Mouse (Mus musculus) spleen, postnatal 4 days (tissue): Measurements from ENCODE around the gene Snrk.

Experiments used
- DNase-seq, 2 experiments: peaks; one replicate each; pipeline ENCODE4 v3.0.0; 2022; ENCODE audit warnings: low spot score in 2 of 2

The Snrk gene

DNA sequence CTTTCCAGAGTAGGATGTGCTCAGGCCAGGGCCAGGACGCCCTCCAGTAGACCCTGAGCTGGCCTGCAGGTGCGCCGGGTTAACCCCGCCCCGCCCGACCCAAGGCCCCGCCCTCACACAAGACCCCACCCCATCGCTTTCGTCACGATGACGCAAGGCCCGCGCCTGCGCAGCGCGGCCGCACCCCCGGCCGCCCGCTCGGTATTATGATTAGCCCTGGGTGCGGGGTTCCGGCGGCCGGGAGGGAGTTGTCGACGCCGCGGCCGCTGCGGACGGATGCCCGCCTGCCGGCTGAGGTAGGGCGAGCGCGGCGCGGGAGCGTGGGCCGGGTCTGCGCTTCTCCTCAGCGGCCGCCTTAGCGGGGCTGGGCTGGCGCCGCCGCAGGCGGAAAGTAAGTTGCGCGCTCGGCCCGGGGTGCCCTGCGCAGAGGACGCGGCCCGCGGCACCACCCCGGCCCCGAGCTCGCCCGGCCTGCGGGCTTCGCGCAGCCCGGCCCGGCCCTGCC is at the start of gene Snrk:
TSS of gene Snrk (plus strand) at position 155 of the 505 bp plus-strand sequence.
- DNase-seq, result peak; percentile 83 to 94

DNA sequence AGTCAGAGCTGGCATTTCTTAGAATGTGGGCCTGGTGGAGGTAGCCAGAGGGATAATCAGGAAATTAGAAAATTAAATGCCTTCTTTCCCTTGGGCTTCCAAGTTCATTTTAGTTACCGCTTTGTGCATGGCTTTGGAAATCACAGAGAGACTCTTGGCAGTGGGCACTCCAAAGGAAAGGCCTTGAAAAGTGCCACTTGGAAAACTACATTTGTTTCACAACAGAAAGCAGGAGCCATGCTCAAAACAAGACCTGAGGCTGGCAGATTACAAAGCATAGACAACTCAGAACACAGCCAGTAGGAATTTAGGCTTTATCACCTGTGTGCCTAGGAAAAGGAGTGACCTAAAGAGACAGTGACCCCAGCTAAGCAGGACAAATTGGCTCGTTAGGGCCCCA is 49.4 kb upstream of the Snrk start:
- no peak for DNase-seq

- DNase-seq, result no peak
Observed at GRCm38 (mm10) chr9:122069560-122070174, 47.4 kb upstream of the Snrk start.

DNA sequence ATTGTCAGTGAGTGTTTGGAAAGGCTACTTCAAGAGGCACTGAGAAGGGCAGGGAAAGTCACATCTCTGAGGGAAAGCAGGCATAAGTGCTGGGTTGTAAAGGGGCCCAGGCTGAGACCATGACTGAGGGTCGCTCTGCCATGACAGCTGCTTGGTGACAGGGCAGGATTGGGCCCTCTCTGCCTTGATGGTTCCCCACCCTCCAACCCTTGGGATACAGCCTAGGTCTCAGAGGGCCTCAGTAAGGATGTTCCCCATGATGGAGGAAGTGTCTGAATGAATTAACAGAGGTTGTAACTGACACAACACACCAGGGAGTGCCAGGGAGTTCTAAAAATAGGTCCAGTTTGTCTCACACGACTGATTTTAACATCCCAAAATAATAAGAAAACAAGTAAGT is 43.1 kb upstream of the Snrk start:
- no peak for DNase-seq

- no peak for DNase-seq
Observed at GRCm38 (mm10) chr9:122074575-122074974, 42.5 kb upstream of the Snrk start.

GRCm38 (mm10) chr9:122078456-122078855 is 38.6 kb upstream of the Snrk start:
- no peak for DNase-seq

- DNase-seq, result no peak
Observed at GRCm38 (mm10) chr9:122083698-122084097, 33.4 kb upstream of the Snrk start.

- DNase-seq, result no peak
Observed at GRCm38 (mm10) chr9:122084175-122084574, 32.9 kb upstream of the Snrk start.

GRCm38 (mm10) chr9:122084636-122085035 is 32.4 kb upstream of the Snrk start:
- DNase-seq, result no peak

- DNase-seq, result no peak
Observed at GRCm38 (mm10) chr9:122085055-122085454, 32.0 kb upstream of the Snrk start.

GRCm38 (mm10) chr9:122085550-122086205 is 31.4 kb upstream of the Snrk start:
- DNase-seq, result no peak

- DNase-seq, result no peak
Observed at GRCm38 (mm10) chr9:122087086-122087485, 30.0 kb upstream of the Snrk start.

- DNase-seq, result no peak
Observed at GRCm38 (mm10) chr9:122091171-122091570, 25.9 kb upstream of the Snrk start.

DNA sequence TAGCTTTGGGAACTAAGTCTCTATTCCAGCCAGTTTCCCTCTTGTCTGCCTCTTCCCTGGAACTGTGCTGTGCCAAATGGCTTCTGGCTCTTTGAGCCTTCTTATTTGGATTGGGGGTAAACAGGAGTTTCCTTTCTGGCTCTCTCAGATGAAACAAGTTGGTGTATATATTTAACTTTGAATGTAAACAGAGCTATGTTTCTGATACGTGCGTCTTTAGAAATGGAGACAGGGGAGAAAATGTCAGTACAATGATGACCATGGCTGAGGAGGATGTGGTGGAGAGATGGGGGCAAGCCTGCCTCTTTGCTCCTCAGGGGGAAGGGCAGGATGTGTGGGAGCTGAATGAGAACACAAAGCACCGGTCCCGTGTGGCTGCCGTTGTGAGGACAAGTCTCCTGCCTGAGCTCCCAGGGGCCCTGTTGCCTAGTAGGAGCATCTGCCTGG is 25.3 kb upstream of the Snrk start:
- no peak for DNase-seq

DNA sequence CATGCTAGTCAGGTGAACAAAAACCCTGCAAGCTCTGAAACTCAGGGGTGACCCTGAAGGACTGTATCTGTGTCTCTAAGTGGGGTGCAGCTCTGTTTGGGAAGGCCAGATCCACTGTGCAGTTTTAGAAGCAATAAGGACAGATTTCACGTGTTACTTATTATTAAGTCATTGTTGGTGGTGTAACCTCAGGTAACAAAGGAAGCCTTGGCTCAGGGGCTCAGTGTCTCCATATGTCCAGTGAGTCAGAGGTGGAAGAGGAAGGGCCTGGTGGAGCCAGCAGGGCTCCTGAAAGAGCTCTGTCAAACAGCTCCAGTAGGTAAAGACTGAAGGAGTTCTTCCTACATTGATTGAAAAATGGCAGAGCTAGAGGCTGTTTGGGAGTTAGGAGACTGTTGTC is 22.9 kb upstream of the Snrk start:
- DNase-seq, result no peak

GRCm38 (mm10) chr9:122096822-122097511 is 20.1 kb upstream of the Snrk start:
- DNase-seq, result no peak

DNA sequence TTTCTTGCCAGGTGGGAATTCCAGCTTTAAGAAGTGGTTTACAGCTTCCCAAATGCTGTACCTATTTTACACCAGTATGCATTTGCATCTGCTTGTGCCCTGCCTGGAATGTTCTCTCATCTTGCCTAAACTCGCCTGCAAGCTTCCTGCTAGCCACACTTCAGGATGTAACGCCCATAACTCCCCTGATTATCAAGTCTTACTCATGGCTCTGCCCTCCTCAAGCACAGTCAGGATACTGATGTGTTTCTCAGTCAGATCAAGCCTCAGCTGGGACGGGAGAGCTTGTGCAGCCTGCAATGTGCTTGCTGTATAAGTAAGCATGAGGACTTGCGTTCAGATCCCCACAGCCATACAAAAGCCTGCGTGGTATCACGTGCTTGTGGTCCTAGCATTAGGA is 19.5 kb upstream of the Snrk start:
- DNase-seq, result no peak

DNA sequence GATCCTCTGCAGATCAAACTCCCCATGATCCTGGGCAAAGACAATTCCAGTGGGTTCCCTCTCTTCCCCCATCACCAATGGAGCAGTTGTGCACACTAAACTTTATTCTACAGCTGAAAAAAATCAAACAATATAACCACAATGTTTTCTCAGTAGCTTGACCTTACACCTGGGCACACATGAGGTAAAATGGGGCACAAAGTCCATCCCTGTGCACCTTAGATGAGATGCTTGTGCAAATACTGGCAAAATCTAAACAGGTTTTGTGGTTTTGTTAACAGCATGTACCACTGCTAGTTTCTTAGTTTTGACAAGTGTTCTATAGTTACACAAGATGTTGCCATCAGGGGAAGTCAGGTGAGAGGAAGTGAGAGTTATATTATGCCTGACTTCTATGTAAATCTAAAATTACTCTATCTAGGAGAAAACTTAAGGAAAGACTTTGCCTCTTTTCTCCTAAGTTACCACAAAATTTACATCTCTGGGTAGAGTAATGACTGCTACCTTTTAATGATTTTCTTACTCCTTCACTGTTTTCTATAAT is 16.4 kb upstream of the Snrk start:
- DNase-seq, result no peak

DNA sequence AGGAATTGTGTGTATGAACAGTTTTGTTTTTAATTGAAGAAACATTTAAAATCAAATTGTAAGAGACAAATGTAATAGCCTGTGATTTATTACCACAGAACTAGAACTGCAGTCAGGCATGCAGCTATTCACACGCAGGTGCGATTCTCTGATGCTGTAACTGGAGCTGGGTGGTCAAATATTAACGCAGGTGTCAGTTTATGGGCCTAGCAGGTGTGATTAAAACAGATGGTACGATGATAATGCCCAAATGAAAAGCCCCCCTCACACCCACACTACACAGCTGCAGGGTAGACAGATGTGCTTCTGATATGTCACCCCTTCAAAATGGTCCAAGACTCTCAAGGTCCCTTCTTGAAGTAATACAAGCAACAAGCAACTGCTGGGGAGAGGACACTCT is 15.9 kb upstream of the Snrk start:
- DNase-seq, result no peak

GRCm38 (mm10) chr9:122103550-122104284 is 13.3 kb upstream of the Snrk start:
- no peak for DNase-seq

DNA sequence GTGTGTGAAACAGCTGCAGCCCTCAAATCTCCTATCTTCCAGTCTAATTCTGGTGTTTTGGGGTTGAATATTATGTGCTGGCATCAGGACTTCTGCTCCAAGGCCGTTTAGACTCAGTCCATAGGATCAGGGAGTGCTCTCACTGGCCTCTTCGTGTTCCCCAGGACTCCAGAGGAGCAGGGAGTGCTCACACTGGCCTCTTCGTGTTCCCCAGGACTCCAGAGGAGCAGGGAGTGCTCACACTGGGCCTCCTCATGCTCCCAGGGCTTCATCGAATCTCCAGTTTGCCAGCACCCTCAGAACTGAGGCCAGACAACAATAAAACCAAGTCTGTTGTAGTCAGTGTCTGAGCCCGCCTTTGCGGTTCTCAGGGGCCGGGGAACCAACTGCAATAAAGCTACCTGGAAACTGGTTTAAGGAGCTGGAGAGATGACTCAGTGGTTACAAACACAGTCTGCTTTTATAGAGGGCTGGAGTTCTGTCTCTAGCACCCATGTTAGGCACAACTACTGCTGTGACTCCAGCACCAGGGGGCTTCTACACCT is 12.7 kb upstream of the Snrk start:
- no peak for DNase-seq
